Mouse (Mus musculus): ENCODE measurements at regions not wholly inside any gene's neighbourhood (a gene's known extent, or its start where the extent isn't known, plus 50 kb on each side); places are given as distances from the start of the nearest gene placed in this dataset.

DNA sequence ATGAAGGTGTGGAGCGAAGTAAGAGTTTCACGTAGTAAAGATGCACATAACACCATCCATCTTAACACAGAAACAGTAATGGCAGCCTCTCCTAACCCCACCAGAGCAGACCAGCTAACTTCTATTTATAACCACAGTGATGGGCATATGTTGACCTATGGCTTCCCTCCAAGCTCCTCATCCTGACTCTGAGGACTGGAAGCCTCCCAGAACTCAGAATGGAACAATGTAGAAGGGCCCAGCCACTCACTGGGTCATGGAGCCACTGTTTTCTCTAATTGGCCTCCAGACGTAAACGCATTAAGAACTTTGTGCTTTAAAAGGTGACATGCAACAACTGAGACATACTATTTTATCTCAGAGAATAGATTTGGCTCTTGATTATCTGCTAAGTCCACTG, 77.0 kb downstream of the Irs2 start:
- DNase-seq (ENCODE audit: extremely low read depth, low read depth, low spot score): no peak

DNA sequence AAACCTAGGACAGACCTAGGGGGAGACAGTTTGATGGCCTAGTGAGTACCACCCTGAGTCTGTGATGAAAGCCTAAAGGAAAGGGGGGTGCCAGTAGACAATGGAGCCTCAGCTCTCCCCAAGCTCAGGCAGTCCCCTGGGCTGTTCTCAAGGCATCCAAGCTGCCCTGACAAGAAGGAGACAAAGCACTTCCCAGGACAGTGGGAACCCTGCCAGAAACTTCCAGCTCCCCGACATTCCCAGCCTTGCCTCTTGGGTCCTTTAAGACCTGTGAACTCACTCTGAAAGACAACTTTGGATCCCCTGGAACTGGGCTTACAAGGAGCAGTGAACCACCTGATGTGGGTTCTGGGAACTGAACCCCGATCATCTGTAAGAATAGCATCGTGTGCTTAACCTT, 79.4 kb downstream of the Irs2 start:
- no peak for DNase-seq (ENCODE audit: extremely low read depth, low read depth, low spot score)

GRCm38 (mm10) chr8:10928342-10928794, 79.9 kb downstream of the Irs2 start:
- peak; percentile 80 for DNase-seq (ENCODE audit: extremely low read depth, low read depth, low spot score)

- no peak for DNase-seq (ENCODE audit: extremely low read depth, low read depth, low spot score)
Observed at GRCm38 (mm10) chr8:10927187-10927586, 81.1 kb downstream of the Irs2 start.

GRCm38 (mm10) chr8:10926518-10926915, 81.7 kb downstream of the Irs2 start:
- no peak for DNase-seq (ENCODE audit: extremely low read depth, low read depth, low spot score)

DNA sequence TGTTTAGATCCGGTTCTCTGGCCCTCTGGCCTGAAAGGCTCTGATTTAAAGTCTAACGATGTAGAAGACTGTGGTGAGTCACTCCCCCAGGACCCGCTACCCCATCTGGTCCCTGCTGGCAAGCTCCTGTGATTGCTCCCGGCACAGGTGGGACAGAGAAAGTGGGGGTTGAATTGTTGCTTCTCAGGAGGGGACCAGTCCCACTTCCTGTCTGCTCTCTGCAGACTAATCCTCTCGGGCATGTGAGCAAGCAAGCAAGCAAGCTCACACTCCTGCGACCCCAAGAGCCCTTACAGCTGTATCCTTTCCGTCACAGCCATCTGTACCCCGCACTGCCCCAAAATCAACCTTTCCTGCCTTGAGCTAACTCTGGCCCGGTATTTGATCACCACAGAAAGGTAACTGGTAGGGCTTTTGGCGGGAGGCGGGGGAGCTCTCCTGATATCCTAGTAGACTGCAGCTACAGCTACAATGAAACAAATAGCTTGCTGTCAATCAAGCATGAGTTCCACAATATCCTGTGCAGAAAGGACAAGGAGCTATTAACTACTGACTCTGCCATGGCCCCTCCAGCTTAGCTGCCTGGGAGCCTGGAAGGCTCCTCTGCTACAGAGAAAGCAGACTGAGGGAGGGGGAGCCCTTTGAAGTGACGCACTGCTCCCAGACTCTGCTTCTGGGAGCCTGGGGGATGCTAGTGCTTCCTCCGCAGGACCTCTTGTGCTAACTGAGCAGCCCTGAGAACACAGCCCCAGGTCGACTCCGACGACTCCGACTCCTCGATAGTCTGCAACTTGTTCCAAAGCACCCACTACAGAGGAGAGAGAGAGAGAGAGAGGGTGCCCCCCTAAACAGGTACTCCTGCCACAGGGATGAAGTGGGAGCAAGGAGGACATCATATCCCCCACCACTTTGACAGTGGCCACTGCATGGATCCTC, 82.4 kb downstream of the Irs2 start:
- DNase-seq (ENCODE audit: extremely low read depth, low read depth, low spot score): no peak

GRCm38 (mm10) chr8:10924526-10925199, 83.6 kb downstream of the Irs2 start:
- no peak for DNase-seq (ENCODE audit: extremely low read depth, low read depth, low spot score)

DNA sequence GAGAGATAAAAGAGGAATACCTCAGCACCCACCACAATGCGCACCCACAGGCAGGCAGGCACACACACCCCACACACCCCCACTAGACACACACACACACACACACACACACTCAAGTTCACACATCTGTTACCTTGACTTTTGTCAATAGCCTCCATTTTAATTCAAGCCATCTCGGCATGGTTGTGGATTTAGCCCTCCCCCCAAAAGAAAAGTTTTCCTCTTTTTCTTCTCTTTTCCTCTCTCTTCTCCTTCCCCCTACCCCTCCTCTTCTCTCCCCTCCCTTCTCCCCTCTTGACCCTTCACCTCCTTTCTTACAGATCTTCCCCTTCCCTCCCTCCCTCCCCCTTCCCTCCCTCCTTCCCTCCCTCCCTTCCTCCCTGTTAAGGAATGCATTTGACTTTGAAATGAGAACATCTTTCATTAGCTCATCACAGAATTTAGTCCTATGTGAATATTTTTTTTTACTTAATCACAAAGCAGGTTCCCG, 84.2 kb downstream of the Irs2 start:
- DNase-seq (ENCODE audit: extremely low read depth, low read depth, low spot score): no peak

- no peak for DNase-seq (ENCODE audit: extremely low read depth, low read depth, low spot score)
Observed at GRCm38 (mm10) chr8:10923071-10924000, 84.9 kb downstream of the Irs2 start.

DNA sequence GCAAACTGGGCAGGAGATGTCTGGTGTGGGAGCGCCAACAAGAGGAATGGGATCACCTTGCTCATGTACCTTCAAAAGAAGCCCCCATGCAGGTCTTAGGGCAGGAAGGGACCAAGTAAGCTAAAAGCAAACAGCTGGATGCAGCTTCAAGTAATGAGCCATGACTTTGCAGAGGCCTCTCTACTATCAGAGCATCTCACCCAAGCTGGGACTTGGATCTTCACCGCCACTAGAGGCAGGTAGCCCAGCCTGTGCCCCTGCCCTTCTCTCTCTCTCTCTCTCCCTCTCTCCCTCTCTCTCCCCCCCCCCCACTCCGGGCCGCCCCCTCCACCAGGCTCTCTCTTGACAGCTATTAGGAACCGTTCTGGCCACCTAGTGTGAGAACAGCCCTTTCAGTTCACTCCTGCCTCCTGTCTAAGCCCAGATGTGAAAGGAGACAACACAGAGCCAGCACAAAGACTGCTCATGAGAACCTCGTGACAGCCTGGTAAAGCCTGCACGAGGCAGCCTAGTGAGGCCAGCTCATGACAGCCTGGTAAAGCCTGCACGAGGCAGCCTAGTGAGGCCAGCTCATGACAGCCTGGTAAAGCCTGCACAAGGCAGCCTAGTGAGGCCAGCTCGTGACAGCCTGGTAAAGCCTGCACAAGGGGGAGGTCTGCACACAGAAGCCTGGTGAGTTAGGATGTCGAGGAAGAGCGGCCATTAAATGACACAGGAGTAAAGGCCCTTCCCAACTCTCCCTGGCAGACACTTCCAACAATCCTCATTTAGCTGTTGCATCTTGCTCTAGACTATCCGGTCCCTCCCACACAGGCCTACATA, 85.8 kb downstream of the Irs2 start:
- no peak for DNase-seq (ENCODE audit: extremely low read depth, low read depth, low spot score)

- DNase-seq (ENCODE audit: extremely low read depth, low read depth, low spot score): no peak
Observed at GRCm38 (mm10) chr8:10921439-10922191, 86.6 kb downstream of the Irs2 start.

DNA sequence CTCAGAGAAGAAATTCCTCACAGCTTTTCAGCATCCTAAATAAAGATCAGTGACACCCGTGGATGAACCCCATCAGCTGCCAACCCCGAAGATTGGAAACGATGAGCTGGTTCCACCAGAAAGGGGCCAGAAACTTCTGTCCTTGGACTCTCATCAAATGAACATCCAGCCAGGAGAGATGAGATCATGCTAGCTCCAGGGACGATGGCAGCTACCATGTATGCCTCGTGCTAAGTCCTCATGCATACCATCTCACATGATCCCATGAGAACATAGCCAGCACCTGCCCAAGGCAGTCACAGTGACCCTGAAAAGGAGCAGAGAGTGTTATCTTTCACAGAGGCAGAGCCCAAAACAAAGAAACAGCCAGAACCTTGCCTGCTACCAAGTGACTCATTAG, 88.6 kb downstream of the Irs2 start:
- DNase-seq (ENCODE audit: extremely low read depth, low read depth, low spot score): no peak

DNA sequence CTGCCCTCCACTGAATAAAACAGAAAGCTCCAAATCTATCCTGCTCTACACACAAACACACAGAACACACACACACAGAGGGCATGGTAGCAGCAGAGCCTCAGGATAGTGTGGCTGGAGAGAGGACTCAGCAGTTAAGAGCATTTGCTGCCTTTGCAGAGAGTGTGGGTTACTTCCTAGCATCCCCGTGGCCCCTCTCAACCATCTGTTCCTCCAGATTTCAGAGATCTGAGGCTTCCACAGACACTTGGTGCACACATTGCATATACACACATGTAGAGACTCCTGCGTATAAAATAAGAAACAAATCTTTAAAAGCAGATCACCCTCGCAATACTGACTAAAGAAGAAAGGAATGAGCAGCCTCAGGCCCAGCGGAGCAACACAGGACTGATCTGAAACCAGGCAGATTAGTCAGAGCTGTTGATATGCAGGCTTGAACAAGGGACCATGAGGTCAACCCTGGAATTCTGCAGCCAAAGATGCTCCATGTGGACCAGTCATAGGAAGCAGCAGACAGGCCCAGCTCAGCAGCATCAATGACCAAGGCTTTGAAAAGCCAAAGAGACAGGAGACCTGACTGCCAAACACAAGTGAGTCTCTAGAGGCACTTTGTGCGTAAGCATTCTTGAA, 89.7 kb downstream of the Irs2 start:
- DNase-seq (ENCODE audit: extremely low read depth, low read depth, low spot score): no peak

GRCm38 (mm10) chr8:10914616-10915015, 93.6 kb downstream of the Irs2 start:
- no peak for DNase-seq (ENCODE audit: extremely low read depth, low read depth, low spot score)

- no peak for DNase-seq (ENCODE audit: extremely low read depth, low read depth, low spot score)
Observed at GRCm38 (mm10) chr8:10912436-10912835, 95.8 kb downstream of the Irs2 start.

- no peak for DNase-seq (ENCODE audit: extremely low read depth, low read depth, low spot score)
Observed at GRCm38 (mm10) chr8:10911371-10911770, 96.9 kb downstream of the Irs2 start.

- no peak for DNase-seq (ENCODE audit: extremely low read depth, low read depth, low spot score)
Observed at GRCm38 (mm10) chr8:10910954-10911353, 97.3 kb downstream of the Irs2 start.

DNA sequence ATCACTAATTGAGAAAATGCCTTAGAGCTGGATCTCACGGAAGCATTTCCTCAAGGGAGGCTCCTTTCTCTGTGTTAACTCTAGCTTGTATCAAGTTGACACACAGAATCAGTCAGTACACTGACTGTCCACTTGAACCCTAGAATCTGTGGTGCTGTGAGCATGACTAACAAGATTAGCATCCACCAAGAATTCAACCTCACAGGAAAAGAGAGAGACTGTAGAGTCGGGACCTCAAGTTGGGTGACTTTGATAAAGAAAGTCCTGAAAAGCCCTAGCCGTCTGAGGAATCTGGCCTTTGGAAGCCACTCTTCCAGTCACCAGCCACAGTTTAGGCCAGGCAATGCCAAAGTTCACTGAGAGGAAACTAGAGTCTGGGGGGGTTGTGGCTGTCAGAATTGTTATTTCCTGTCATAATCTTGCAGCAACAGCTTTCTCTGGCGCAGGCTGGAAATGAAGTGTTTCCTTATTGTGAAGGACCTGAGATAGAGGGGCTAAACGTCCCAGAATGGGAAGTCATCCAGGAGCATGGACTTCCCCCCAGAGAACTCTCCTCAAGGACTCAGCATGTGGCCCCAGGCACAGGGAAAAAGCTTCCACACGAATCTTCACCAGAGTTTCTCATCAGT, 97.9 kb downstream of the Irs2 start:
- no peak for DNase-seq (ENCODE audit: extremely low read depth, low read depth, low spot score)

Measured in fat pad, adult 2 months (tissue).